Mouse (Mus musculus): ENCODE measurements around the gene Cckbr.

Cckbr gene

DNA sequence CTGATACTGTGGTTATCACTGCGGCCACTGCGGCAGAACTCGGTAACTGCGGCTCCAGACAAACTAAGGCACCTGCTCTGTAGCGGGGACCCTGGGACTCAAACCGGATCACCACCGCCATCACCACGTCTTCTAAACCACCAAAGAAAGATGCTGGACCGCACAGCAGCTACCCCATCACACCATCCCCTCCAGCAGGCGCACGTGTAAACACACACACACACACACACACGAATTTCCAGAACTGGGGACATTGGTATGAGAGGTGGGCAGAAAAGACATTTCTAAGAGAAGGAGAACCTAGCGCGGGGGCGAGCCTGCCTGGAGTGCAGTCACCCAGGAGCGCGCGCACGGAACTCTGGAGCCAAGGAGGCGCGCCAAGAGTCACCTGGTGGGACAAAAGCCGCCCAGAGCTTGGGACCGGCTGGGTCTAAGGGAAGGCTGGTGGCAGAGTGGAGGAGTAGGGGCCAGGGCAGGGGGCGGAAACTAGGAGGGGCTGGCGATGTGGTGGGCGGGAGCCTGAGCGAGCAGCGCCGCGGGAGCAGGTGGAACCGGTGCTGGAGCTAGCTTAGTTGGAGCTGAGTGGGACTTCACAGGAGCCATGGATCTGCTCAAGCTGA lies at the start of gene Cckbr:
Cckbr (plus strand) TSS at position 308 of the 620 bp plus-strand sequence.
- no peak for DNase-seq

- DNase-seq: no peak
Observed at GRCm38 (mm10) chr7:105380329-105380728, 45.2 kb upstream of the Cckbr start.

- DNase-seq: no peak
Observed at GRCm38 (mm10) chr7:105387696-105388095, 37.8 kb upstream of the Cckbr start.

GRCm38 (mm10) chr7:105390236-105390635 lies 35.3 kb upstream of the Cckbr start:
- DNase-seq: no peak

DNA sequence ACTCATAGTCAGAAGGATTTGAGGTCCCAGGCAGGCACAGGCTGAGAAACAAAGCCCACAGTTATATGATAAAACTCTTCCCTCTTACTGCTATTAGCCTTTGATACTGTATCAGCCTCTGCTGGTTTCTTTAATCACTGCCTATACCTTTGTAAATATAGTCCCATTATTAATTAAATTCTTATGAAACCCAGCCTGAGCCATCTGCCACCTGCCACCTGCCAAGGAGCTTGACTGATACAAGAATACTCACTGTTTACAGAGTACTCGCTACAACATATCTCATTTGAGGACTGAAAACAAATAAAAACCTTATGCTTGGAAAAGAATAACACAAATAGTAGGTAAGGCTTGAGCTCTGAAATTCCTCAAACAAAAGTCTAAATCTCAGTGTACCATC lies 30.9 kb upstream of the Cckbr start:
- DNase-seq: no peak

DNA sequence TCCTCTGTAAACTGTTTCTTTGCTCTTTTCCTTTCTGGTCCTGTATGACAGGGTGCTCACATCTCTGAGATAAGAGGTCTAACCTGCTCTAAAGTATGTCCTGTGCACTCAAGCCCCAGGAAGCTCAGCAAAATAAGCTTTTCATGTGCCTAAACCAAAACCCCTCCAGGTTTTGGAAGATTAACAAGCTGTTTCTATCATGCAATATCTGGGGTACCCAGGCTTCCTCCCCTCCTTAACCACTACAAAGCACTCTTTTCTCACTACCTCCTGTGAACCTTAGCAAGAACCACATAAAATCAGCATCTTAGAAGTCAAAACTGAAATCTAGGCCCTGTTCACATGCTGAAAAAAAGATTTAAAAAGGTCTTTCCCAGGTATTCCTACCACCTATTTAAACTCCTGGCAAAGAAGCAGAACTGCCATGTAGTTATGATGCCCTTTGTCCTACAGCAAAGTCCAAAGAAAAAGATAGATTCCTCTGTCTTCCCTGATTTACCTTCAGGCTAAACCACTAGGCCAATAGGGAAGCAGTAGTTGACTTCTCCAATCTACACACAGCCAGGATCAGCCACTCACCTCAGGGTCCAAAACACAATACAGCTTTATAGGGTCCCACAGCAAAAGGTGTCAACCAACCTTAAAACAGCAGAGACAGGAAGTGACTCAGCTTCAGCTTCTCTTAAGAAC lies 30.3 kb upstream of the Cckbr start:
- DNase-seq: no peak

DNA sequence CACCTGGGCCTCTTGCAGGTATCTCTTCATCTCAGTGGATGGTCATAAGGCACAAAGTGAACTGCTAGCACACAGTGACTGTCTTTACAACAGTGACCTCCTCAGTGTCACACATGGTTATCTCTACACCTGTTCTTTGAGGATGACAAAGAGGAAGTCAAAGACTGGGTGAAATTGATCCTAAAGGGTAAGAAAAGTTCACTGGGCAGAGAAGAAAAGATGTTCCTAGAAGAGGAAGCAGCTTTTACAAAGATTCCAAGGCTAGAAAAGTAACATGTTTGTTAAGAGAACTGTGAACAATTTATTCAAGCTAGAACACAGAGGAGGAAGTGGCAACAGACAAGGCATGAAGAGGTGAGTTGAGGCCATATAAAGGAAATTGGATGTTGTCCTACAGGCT lies 29.4 kb upstream of the Cckbr start:
- no peak for DNase-seq

GRCm38 (mm10) chr7:105399058-105399934 lies 26.2 kb upstream of the Cckbr start:
- DNase-seq: no peak

GRCm38 (mm10) chr7:105399935-105400624 lies 25.5 kb upstream of the Cckbr start, which contains the start of gene Fam160a2:
TSS of gene Fam160a2 (minus strand) at chr7:105400054.
- DNase-seq: peak; percentile 100

DNA sequence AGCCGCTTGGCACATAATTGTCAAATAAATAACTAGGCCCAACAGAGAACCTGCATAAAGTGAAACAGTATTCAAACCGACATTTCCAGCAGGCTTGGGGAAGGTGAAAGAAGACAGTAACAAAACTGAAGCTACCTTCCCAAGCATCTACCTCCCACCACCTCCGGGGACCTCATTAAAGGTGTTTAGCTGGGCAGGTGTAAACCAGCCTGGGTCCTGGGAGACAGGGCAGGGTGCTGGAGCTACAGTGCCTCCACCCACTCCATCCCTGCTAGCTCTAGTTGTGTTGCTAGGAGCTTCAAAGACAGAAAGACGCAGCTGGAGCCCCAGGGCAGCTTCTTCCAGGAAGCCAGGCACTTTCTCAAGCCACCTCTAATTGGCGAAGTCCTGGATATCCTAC lies 21.3 kb upstream of the Cckbr start, which contains the start of gene Cnga4:
Cnga4 (plus strand) TSS at position 301 of the 400 bp plus-strand sequence.
- no peak for DNase-seq

DNA sequence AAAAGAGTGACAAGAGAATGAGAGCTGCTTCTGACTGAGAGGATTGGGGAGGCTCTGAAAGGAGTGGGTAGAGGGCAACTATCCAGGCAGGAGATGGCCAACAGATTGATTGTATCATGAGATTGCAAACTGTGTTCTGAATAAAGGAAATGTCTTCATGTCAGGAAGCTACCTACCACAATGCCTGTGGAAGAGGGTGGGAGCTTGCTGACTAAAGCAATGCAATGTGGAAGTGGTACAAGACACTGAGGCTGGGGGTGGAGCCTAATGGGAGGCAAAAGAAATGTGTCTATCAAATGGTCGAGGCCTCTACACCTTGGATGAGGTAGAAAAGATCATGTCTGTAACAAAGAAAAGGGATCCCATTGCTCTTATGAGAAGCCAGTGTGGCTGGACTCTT lies 19.2 kb upstream of the Cckbr start:
- DNase-seq: no peak

- peak; percentile 81 for DNase-seq
Observed at GRCm38 (mm10) chr7:105411874-105412632, 13.5 kb upstream of the Cckbr start.

- no peak for DNase-seq
Observed at GRCm38 (mm10) chr7:105414385-105414784, 11.1 kb upstream of the Cckbr start.

GRCm38 (mm10) chr7:105416529-105416928 lies 9.0 kb upstream of the Cckbr start:
- DNase-seq: no peak

- DNase-seq: no peak
Observed at GRCm38 (mm10) chr7:105418106-105418505, 7.4 kb upstream of the Cckbr start.

DNA sequence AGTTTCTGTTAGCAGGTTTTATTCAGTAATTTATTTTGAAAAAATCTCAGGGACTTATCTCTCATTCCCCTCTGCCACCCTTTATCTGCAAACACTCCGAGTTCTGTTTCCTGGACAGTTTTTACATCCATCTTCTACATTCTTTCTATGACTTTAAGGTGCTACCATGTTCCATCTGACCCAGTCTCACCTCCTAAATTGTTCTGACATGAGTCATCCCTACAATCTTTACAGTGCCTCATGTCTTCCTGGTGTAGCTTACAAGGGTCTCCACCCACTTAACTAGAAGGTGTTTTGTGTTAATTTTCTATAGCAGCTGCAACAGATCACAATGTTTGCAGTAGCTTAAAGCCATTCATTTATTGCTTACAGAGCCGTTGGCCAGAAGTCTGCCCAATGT lies 4.6 kb upstream of the Cckbr start:
- no peak for DNase-seq

GRCm38 (mm10) chr7:105424368-105424767 lies 1.2 kb upstream of the Cckbr start:
- no peak for DNase-seq

DNA sequence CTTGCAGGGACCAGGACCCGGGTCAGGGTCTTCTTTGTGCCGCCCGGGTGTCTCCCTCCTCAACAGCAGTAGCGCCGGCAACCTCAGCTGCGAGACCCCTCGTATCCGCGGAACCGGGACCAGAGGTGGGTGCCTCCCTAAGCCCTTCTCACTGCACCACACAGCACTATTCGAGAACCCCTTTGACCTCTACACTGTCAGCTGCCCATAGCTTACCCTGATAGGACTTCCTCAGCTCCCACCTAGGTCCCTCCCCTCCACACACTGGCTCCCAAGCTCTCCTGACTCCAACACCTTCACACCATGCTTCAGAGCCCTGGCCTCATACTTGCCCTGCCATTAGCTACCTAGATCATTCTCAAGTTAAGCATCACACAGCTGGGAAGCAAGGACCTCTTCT lies 520 bp downstream of the Cckbr start:
- no peak for DNase-seq

- no peak for DNase-seq
Observed at GRCm38 (mm10) chr7:105432058-105432457, 6.5 kb downstream of the Cckbr start.

DNA sequence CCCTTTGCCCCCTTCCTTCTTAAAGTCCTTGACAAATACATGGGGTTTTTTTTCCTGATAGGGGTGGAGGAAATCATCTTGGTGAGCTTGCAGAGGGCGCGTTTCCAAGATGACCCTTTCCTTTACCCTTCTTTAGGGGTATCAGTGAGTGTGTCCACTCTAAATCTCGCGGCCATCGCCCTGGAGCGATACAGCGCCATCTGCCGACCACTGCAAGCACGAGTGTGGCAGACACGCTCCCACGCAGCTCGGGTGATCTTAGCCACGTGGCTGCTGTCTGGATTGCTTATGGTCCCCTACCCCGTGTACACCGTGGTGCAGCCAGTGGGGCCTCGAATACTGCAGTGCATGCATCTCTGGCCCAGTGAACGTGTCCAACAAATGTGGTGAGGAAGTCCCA lies 8.3 kb downstream of the Cckbr start:
- DNase-seq: no peak

- DNase-seq: peak; percentile 49
Observed at GRCm38 (mm10) chr7:105434798-105435197, 9.3 kb downstream of the Cckbr start.

Measured in lung, postnatal 10 days (tissue).